Mouse (Mus musculus) cortical plate, adult 2 months (tissue): Measurements from ENCODE around the gene Prelp.

Experiments used
- CTCF ChIP-seq: fragments of 200-500 bp; IDR thresholded peaks from 2 replicates; pipeline ENCODE4 v1.5.1; 2011; ENCODE audit warnings: mild to moderate bottlenecking, control low read depth, low read length; ENCODE audit not compliant: insufficient read depth; ENCODE audit errors: extremely low read depth
- POLR2A ChIP-seq: fragments of 200-500 bp; IDR thresholded peaks from 2 replicates; pipeline ENCODE4 v1.6.1; 2011; ENCODE audit warnings: mild to moderate bottlenecking, low read length, control low read depth; ENCODE audit not compliant: insufficient read depth; ENCODE audit errors: extremely low read depth

- no peak for TF ChIP-seq CTCF
- TF ChIP-seq POLR2A, result no peak
Measured at GRCm38 (mm10) chr1:133886431-133886830, 34.8 kb downstream of the Prelp start.
